Mouse (Mus musculus) lung, embryonic 15.5 days (tissue): ENCODE measurements at regions not wholly inside any gene's neighbourhood (a gene's known extent, or its start where the extent isn't known, plus 50 kb on each side); places are given as distances from the start of the nearest gene placed in this dataset.

Source experiments
- ATAC-seq: fragments of 200-750 bp; cut with Nextera tagmentation; 2 replicates; pipeline ENCODE4 v1.8.0; 2017; ENCODE audit warnings: moderate number of reproducible peaks, borderline replicate concordance; ENCODE audit not compliant: low FRiP score, low TSS enrichment; ENCODE audit errors: extremely low read depth
- H3K27ac ChIP-seq: fragments of 300-500 bp; sonication (generic); 2 replicates; pipeline ENCODE4 v1.5.1; 2015; ENCODE audit warnings: moderate library complexity, mild to moderate bottlenecking, inconsistent platforms
- H3K27me3 ChIP-seq: fragments of 300-500 bp; sonication (generic); 2 replicates; pipeline ENCODE4 v1.6.1; 2015; ENCODE audit warnings: inconsistent platforms
- H3K36me3 ChIP-seq: fragments of 300-500 bp; sonication (generic); 2 replicates; pipeline ENCODE4 v1.6.1; 2015; ENCODE audit warnings: inconsistent platforms
- H3K4me1 ChIP-seq: fragments of 300-500 bp; sonication (generic); 2 replicates; pipeline ENCODE4 v1.6.1; 2015; ENCODE audit warnings: inconsistent platforms
- H3K4me2 ChIP-seq: fragments of 300-500 bp; sonication (generic); 2 replicates; pipeline ENCODE4 v1.6.1; 2015; ENCODE audit warnings: inconsistent platforms, mild to moderate bottlenecking, moderate library complexity
- H3K4me3 ChIP-seq: fragments of 300-500 bp; sonication (generic); 2 replicates; pipeline ENCODE4 v1.5.1; 2015; ENCODE audit warnings: mild to moderate bottlenecking, inconsistent platforms
- H3K9ac ChIP-seq: fragments of 300-500 bp; sonication (generic); 2 replicates; pipeline ENCODE4 v1.6.1; 2015; ENCODE audit warnings: inconsistent platforms
- H3K9me3 ChIP-seq: fragments of 300-500 bp; sonication (generic); 2 replicates; pipeline ENCODE4 v1.6.1; 2016; ENCODE audit warnings: inconsistent platforms
- WGBS: fragments of 180-500 bp; shearing (Covaris S2); methylation state at CpG from one replicate; pipeline ENCODE4 v1.1.7; 2015; 5-methylcytosine and 5-hydroxymethylcytosine counted together

- Histone ChIP-seq H3K9ac (no peak overlapping the region), H3K4me2 (no peak overlapping the region), H3K27ac (no peak overlapping the region), H3K9me3 (no peaks in the 10 kb centered on the region), H3K36me3 (no peaks in the 10 kb centered on the region), H3K4me1 (peaks cover 7% of the 10 kb centered on the region; the same call in 1 of the 2 replicates), H3K27me3 (no peaks in the 10 kb centered on the region), H3K4me3 (no peak overlapping the region)
- no peak for ATAC-seq
- 58% methylated on average over 6 of the region's 6 CpGs for WGBS
Observed at GRCm38 (mm10) chr4:84212004-84212403, 463.1 kb downstream of the Bnc2 start.

- no peak overlapping the region for H3K4me2 ChIP-seq
- H3K4me3 ChIP-seq = no peak overlapping the region
- H3K36me3 ChIP-seq = no peaks in the 10 kb centered on the region
- H3K9ac ChIP-seq = no peak overlapping the region
- no peaks in the 10 kb centered on the region for H3K9me3 ChIP-seq
- WGBS = 57% methylated on average over 8 of the region's 8 CpGs
- H3K27ac ChIP-seq = no peak overlapping the region
- no peaks in the 10 kb centered on the region for H3K27me3 ChIP-seq
- no peak for ATAC-seq
- no peaks in the 10 kb centered on the region for H3K4me1 ChIP-seq
Observed at GRCm38 (mm10) chr4:84214523-84214922, 460.6 kb downstream of the Bnc2 start.

- Histone ChIP-seq H3K36me3 (no peaks in the 10 kb centered on the region), H3K4me2 (no peak overlapping the region), H3K9me3 (no peaks in the 10 kb centered on the region), H3K27ac (no peak overlapping the region), H3K4me3 (no peak overlapping the region), H3K27me3 (no peaks in the 10 kb centered on the region), H3K4me1 (no peaks in the 10 kb centered on the region), H3K9ac (no peak overlapping the region)
- no peak for ATAC-seq
- 84% methylated on average over 4 of the region's 4 CpGs for WGBS
Observed at GRCm38 (mm10) chr4:84218961-84219360, 456.1 kb downstream of the Bnc2 start.

GRCm38 (mm10) chr4:84222057-84222717, 452.9 kb downstream of the Bnc2 start:
- Histone ChIP-seq H3K4me3 (no peak overlapping the region), H3K27ac (no peak overlapping the region), H3K9ac (no peak overlapping the region), H3K9me3 (no peaks in the 10 kb centered on the region), H3K4me1 (no peaks in the 10 kb centered on the region), H3K27me3 (no peaks in the 10 kb centered on the region), H3K4me2 (no peak overlapping the region), H3K36me3 (no peaks in the 10 kb centered on the region)
- 81% methylated on average over 4 of the region's 4 CpGs for WGBS
- no peak for ATAC-seq

GRCm38 (mm10) chr4:84222805-84223335, 452.2 kb downstream of the Bnc2 start:
- Histone ChIP-seq H3K27me3 (no peaks in the 10 kb centered on the region), H3K4me1 (no peaks in the 10 kb centered on the region), H3K4me2 (no peak overlapping the region), H3K9ac (no peak overlapping the region), H3K36me3 (no peaks in the 10 kb centered on the region), H3K4me3 (no peak overlapping the region), H3K9me3 (no peaks in the 10 kb centered on the region), H3K27ac (no peak overlapping the region)
- no peak for ATAC-seq
- WGBS = 80% methylated on average over 11 of the region's 11 CpGs

DNA sequence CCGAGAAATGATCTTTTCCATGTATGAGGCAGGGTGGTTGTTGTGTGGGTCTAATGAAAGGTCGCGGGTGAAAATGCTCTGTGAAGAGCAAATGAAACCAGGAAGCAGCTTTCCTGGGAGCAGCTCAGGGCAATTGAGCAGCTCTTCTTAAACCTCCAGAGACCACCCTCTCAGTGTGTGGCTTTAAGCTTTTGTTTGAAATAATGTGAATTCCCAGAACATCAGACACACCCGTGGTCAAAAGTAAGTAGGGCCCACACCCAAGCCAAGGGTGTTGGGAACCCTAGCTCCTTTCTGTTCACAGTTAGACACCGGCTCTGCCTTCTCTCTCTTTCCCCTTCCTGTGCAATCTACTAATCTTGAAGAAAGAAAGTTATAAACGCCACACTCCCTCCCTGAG, 450.5 kb downstream of the Bnc2 start:
- no peaks in the 10 kb centered on the region for H3K4me1 ChIP-seq
- no peak overlapping the region for H3K9ac ChIP-seq
- H3K27me3 ChIP-seq = no peaks in the 10 kb centered on the region
- ATAC-seq = no peak
- H3K36me3 ChIP-seq = no peaks in the 10 kb centered on the region
- WGBS = 71% methylated on average over 6 of the region's 6 CpGs
- H3K27ac ChIP-seq = no peak overlapping the region
- H3K4me3 ChIP-seq = no peak overlapping the region
- no peaks in the 10 kb centered on the region for H3K9me3 ChIP-seq
- no peak overlapping the region for H3K4me2 ChIP-seq
